In genomic region chr16:95835941-95836340, GRCm38 (mm10) we compare ENCODE assay signal across 16 mouse cellular contexts.
"Had no signal": no experiment of that assay in that cellular context is flagged by ENCODE, and none has a peak within 500 bp of the region (broad histone marks: within the 10 kb centered on the region; RNA-seq: fewer than 3 reads in every experiment).

No protein-coding gene starts in this region.

- ATAC-seq: liver, embryonic 12.5 days; midbrain, embryonic 15.5 days had no signal

- H3K36me3 ChIP-seq: liver, embryonic 12.5 days; midbrain, embryonic 10.5 days; midbrain, embryonic 15.5 days; neural tube, embryonic 12.5 days; stomach, embryonic 15.5 days had no signal

- DNase-seq: kidney, adult 18-20 months; kidney, postnatal 10 days; kidney, postnatal 4 days; left cerebral cortex, postnatal 4 days; lung, embryonic 14.5 days; lung, postnatal 10 days; lung, postnatal 4 days; spleen, adult 18-20 months; thymus, adult 2 months; thymus, postnatal 25 days had no signal

- H3K27ac ChIP-seq: layer of hippocampus, adult 2 months; liver, embryonic 12.5 days; midbrain, embryonic 10.5 days; midbrain, embryonic 15.5 days; neural tube, embryonic 12.5 days; stomach, embryonic 15.5 days had no signal

- H3K9ac ChIP-seq: liver, embryonic 12.5 days; lung, embryonic 14.5 days; midbrain, embryonic 15.5 days; neural tube, embryonic 12.5 days; stomach, embryonic 15.5 days had no signal

- H3K27me3 ChIP-seq: midbrain, embryonic 15.5 days; neural tube, embryonic 12.5 days; stomach, embryonic 15.5 days had no signal

- H3K9me3 ChIP-seq: liver, embryonic 12.5 days; midbrain, embryonic 10.5 days; midbrain, embryonic 15.5 days; neural tube, embryonic 12.5 days; stomach, embryonic 15.5 days had no signal

- H3K4me2 ChIP-seq: liver, embryonic 12.5 days; lung, embryonic 14.5 days; midbrain, embryonic 15.5 days; neural tube, embryonic 12.5 days; stomach, embryonic 15.5 days had no signal

- H3K4me3 ChIP-seq: layer of hippocampus, adult 2 months; liver, embryonic 12.5 days; midbrain, embryonic 10.5 days; midbrain, embryonic 15.5 days; neural tube, embryonic 12.5 days; stomach, embryonic 15.5 days had no signal
